10 mouse cellular contexts compared by ENCODE assay signal in the genomic region with DNA sequence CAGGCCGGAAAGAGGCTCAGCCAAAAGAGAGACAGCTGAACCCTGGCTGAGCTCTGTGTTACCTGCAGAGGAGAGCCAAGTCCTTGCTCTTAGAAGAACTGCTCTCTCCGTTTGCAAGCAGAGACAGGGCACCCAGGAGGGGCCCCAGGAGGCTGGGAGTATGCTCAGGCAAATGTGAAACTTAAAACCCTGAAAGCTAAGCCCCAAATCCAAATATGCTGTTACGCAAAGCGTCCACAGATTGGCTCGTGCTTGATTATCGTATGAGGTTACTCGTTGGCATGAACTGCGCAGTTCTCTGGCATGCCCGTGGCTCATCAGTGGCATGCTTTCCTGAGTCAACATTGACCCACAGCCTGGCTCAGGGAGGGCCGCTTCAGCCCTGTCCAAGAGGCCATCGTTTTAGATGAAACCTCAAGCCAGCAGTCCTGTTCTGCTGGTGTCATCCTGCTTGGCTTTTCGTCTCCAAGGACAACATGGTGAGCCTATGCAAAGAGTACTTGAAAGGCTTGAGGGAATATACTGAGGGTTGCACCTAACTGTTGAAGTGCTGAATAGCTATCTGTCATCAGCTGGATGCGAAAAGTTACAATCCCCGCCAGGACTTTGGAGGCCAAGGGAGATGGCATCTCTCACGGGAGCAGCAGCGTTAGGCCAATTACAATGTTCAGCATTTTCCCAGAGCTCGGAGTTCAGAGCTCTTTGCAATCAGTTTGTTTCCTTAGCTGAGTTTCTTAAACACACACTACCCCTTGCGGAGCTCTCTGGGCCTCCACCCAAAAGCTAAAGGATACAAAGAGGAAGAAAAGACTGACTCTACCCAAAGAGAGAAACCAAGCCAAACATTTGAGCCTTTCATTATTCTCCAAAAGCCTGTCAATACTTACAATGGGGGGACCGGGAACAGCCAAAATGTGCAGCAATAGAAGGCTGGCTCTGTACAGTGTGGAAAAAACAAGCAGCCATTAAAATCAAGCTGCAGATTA.
DNase-seq lines count a peak whose midpoint lies in the region; ATAC-seq and TF ChIP-seq lines count a peak whose summit lies in the region.
"Had no signal": no experiment of that assay in that cellular context is flagged by ENCODE, and none has a peak within 500 bp of the region (broad histone marks: within the 10 kb centered on the region; RNA-seq: fewer than 3 reads in every experiment).

No protein-coding gene starts in this region.

- no peak for DNase-seq in kidney, adult 8-10 months
- DNase-seq in adrenal gland, postnatal 25 days, result peak; percentile 16
- DNase-seq in skeletal muscle tissue, adult 2 months (ENCODE audit: low read depth, low spot score), result peak; percentile 59
- no peak for DNase-seq in kidney, adult 2 months

- TF ChIP-seq CTCF in intestine, postnatal 0 days (IDR thresholded peaks at IDR 0.05; ENCODE audit: low read depth), result no peak
- TF ChIP-seq CTCF in kidney, adult 2 months (conservative IDR thresholded peaks at IDR 0.05; ENCODE audit: insufficient read depth, insufficient read length, low read depth, low read length), result no peak

- no peak overlapping the region for H3K9ac ChIP-seq in kidney, embryonic 14.5 days (ENCODE audit: low read depth, low read length)
- no peak overlapping the region for H3K9ac ChIP-seq in embryonic facial prominence, embryonic 12.5 days
- H3K9ac ChIP-seq in heart, embryonic 16.5 days (ENCODE audit: low read length), result no peak overlapping the region
- H3K9ac ChIP-seq in intestine, postnatal 0 days (ENCODE audit: low read depth, low read length), result no peak overlapping the region

- H3K27ac ChIP-seq in kidney, embryonic 14.5 days (ENCODE audit: low read depth, low read length), result no peak overlapping the region
- H3K27ac ChIP-seq in embryonic facial prominence, embryonic 12.5 days, result peak overlapping the region; percentile 51
- no peak overlapping the region for H3K27ac ChIP-seq in heart, embryonic 16.5 days (ENCODE audit: low read length)
- no peak overlapping the region for H3K27ac ChIP-seq in intestine, postnatal 0 days (ENCODE audit: low read depth, low read length)
- no peak overlapping the region for H3K27ac ChIP-seq in kidney, adult 2 months (ENCODE audit: insufficient read depth, low read depth, low read length)

- H3K9me3 ChIP-seq in kidney, embryonic 14.5 days (ENCODE audit: control insufficient read depth, low read length), result no peaks in the 10 kb centered on the region
- no peaks in the 10 kb centered on the region for H3K9me3 ChIP-seq in embryonic facial prominence, embryonic 12.5 days
- 0 out of 2 replicates have a peak, but pooled peaks cover 3% of the 10 kb centered on the region for H3K9me3 ChIP-seq in heart, embryonic 16.5 days (replicated peaks; ENCODE audit: control insufficient read depth, low read length)
- no peaks in the 10 kb centered on the region for H3K9me3 ChIP-seq in intestine, postnatal 0 days (ENCODE audit: control insufficient read depth)

- H3K27me3 ChIP-seq in kidney, embryonic 14.5 days (ENCODE audit: control insufficient read depth, insufficient read depth, low read length), result no peaks in the 10 kb centered on the region
- H3K27me3 ChIP-seq in embryonic facial prominence, embryonic 12.5 days, result no peaks in the 10 kb centered on the region
- peaks cover 33% of the 10 kb centered on the region for H3K27me3 ChIP-seq in heart, embryonic 16.5 days (ENCODE audit: control insufficient read depth, insufficient read depth, low read length)
- no peaks in the 10 kb centered on the region for H3K27me3 ChIP-seq in intestine, postnatal 0 days (replicated peaks; ENCODE audit: control insufficient read depth, insufficient read depth, low read length)
- no peaks in the 10 kb centered on the region for H3K27me3 ChIP-seq in kidney, adult 2 months (replicated peaks; ENCODE audit: control insufficient read depth, insufficient read depth, low read length)

- H3K4me1 ChIP-seq in kidney, embryonic 14.5 days (ENCODE audit: control insufficient read depth, insufficient read depth, low read length), result 0 out of 2 replicates have a peak, but pooled peaks cover 6% of the 10 kb centered on the region
- H3K4me1 ChIP-seq in embryonic facial prominence, embryonic 12.5 days, result peaks cover 17% of the 10 kb centered on the region
- peaks cover 7% of the 10 kb centered on the region for H3K4me1 ChIP-seq in heart, embryonic 16.5 days (ENCODE audit: control insufficient read depth, insufficient read depth, low read length)
- no peaks in the 10 kb centered on the region for H3K4me1 ChIP-seq in intestine, postnatal 0 days (replicated peaks; ENCODE audit: control insufficient read depth, insufficient read depth, low read length)
- H3K4me1 ChIP-seq in kidney, adult 2 months (ENCODE audit: control insufficient read depth, insufficient read depth, low read length), result no peaks in the 10 kb centered on the region

- H3K36me3 ChIP-seq in kidney, embryonic 14.5 days (ENCODE audit: control insufficient read depth, insufficient read depth, low read length), result no peaks in the 10 kb centered on the region
- H3K36me3 ChIP-seq in embryonic facial prominence, embryonic 12.5 days, result no peaks in the 10 kb centered on the region
- H3K36me3 ChIP-seq in heart, embryonic 16.5 days (ENCODE audit: control insufficient read depth, insufficient read depth), result no peaks in the 10 kb centered on the region
- H3K36me3 ChIP-seq in intestine, postnatal 0 days (ENCODE audit: control insufficient read depth, insufficient read depth), result no peaks in the 10 kb centered on the region
- no peaks in the 10 kb centered on the region for H3K36me3 ChIP-seq in kidney, adult 2 months (ENCODE audit: control insufficient read depth, insufficient read depth, low read length)

- 0 out of 2 replicates have a peak, but pooled peaks have one; percentile 38 for ATAC-seq in kidney, embryonic 14.5 days (ENCODE audit: low FRiP score, low TSS enrichment)
- peak; percentile 53; the same call in 1 of the 2 replicates for ATAC-seq in embryonic facial prominence, embryonic 12.5 days (ENCODE audit: insufficient number of reproducible peaks, insufficient read depth, low FRiP score, low TSS enrichment)
- no peak; the same call in 1 of the 2 replicates for ATAC-seq in heart, embryonic 16.5 days (replicated peaks; ENCODE audit: extremely low read depth, insufficient read depth, low FRiP score)
- ATAC-seq in intestine, postnatal 0 days, result no peak

- no peak overlapping the region for H3K4me2 ChIP-seq in kidney, embryonic 14.5 days (replicated peaks; ENCODE audit: low read depth, low read length)
- H3K4me2 ChIP-seq in embryonic facial prominence, embryonic 12.5 days (replicated peaks), result 0 out of 2 replicates have a peak overlapping the region, but pooled peaks have one; percentile 15
- peak overlapping the region; percentile 40 for H3K4me2 ChIP-seq in heart, embryonic 16.5 days (ENCODE audit: low read depth, low read length)
- no peak overlapping the region for H3K4me2 ChIP-seq in intestine, postnatal 0 days (replicated peaks; ENCODE audit: low read depth)

- WGBS in kidney, embryonic 14.5 days, result 55% methylated on average over 19 of the region's 19 CpGs
- WGBS in embryonic facial prominence, embryonic 12.5 days, result 52% methylated on average over 19 of the region's 19 CpGs
- WGBS in heart, embryonic 16.5 days, result 43% methylated on average over 19 of the region's 19 CpGs
- 67% methylated on average over 19 of the region's 19 CpGs for WGBS in intestine, postnatal 0 days
- 76% methylated on average over 19 of the region's 19 CpGs for WGBS in kidney, adult 2 months

- no peak overlapping the region for H3K4me3 ChIP-seq in kidney, embryonic 14.5 days (ENCODE audit: low read length)
- H3K4me3 ChIP-seq in embryonic facial prominence, embryonic 12.5 days, result no peak overlapping the region
- H3K4me3 ChIP-seq in heart, embryonic 16.5 days (ENCODE audit: low read length), result no peak overlapping the region
- H3K4me3 ChIP-seq in intestine, postnatal 0 days (ENCODE audit: low read depth, low read length), result no peak overlapping the region
- H3K4me3 ChIP-seq in kidney, adult 2 months (ENCODE audit: insufficient read depth, low read depth, low read length), result no peak overlapping the region
- H3K4me3 ChIP-seq: erythroblast, embryonic 14.5 days; megakaryocyte, embryonic 14.5 days had no signal

- no peak for TF ChIP-seq POLR2A in kidney, adult 2 months (IDR thresholded peaks at IDR 0.05; ENCODE audit: low read depth, low read length)

Comparison
In these comparisons a context has a peak if more than half of its experiments do, and no peak if none do; other contexts are left out.
1. ATAC-seq: peak in kidney, embryonic 14.5 days (single experiment) and embryonic facial prominence, embryonic 12.5 days (single experiment); none in heart, embryonic 16.5 days (single experiment) and intestine, postnatal 0 days (single experiment).
2. H3K4me2 ChIP-seq: peak in embryonic facial prominence, embryonic 12.5 days (single experiment) and heart, embryonic 16.5 days (single experiment); none in kidney, embryonic 14.5 days (single experiment) and intestine, postnatal 0 days (single experiment).
3. DNase-seq: peak in adrenal gland, postnatal 25 days (single experiment) and skeletal muscle tissue, adult 2 months (single experiment); none in kidney, adult 8-10 months (0 of 2) and kidney, adult 2 months (single experiment).